Mouse (Mus musculus): Measurements from ENCODE around the gene Kat14. TPM values are rescaled to one million over a fixed set of nuclear protein-coding genes. Genes with fewer than 3 reads are reported as not detected.

Kat14 gene
- total RNA-seq, 2 experiments from 2014 or later, result 23.8 to 28.8 TPM

DNA sequence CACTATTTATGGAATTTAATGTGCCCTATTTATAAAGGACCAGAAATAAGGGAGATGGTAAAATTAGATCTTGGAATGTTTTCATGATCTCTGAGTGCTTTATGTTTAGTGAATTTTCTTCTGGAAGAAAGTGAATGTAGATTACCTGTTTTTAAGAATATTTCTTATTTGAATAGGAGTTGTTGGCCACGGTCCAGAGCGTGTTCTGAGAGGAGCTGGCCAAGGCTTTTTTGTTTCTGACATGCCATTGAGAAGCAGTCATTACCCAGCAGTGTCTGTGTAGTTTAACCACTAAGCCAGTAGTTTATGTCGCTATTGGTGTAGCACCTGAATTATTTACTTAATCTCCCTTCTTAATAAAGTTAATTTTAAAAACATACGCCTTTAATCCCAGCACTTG, 13.0 kb downstream of the Kat14 start:
- no peak for DNase-seq

DNA sequence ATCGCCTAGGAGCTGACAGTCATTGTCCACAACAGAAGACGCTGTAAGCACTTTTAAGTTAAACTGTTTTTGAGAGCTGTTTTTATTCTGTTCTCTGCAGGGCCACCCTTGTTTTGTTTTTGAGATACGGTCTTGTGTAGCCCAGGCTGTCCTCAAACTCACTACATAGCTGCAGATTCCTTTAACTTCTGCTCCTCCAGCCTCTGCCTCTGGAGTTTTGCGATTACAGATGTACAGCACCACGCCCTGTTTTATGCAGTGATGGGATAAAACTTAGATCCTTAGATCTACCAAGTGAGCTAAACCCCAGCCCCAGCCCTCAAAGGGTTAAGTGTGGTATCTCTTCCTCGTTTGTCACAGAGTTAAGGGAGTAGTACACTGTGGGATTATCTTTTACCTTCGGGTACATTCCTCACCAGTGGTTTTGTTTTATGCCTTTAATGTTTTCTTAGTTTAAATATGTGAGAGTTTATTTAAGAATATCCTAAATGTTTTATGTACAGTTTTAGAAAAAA, 13.9 kb downstream of the Kat14 start:
- DNase-seq, result no peak

DNA sequence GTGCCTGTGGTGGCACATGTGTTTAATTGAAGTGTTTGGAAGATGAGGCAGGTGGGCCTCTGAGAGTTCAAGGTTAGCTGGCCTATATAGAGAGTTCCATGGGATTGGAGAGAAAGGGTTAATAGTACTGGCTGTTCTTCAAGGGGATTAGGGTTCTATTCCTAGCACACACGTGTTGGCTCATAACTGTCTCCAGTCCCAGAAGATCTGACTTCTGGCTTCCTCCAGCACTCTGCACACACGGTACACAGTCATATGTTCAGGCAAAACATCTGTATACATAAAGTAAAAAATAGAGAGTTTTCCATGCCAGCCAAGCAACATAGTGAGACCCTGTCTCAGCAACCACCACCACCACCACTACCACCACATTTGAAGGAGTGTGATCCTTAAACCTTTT, 17.5 kb downstream of the Kat14 start:
- DNase-seq, result no peak

DNA sequence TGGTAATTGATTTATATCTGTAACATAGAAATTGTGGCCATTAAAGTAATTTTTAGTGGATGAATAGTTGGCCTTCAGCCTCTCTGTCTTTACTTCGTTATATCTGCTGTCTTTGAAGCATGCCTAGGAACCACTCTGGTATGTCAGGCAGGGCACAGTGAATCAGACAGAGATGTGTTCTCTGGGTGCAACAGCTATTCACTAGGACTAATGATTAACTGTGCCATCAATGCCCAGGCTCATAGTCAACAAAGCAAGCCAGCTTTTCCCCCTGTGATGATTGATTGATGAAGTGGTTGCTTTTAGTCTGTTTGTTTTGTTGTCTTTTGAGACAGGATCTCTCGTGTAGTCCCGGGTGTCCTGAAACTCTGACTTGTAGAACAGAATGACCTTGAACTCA, 19.6 kb downstream of the Kat14 start:
- no peak for DNase-seq

- DNase-seq, result peak; percentile 6
Measured at GRCm38 (mm10) chr2:144399531-144399930, 30.7 kb downstream of the Kat14 start.

- DNase-seq, result no peak
Measured at GRCm38 (mm10) chr2:144400659-144401058, 31.9 kb downstream of the Kat14 start.

DNA sequence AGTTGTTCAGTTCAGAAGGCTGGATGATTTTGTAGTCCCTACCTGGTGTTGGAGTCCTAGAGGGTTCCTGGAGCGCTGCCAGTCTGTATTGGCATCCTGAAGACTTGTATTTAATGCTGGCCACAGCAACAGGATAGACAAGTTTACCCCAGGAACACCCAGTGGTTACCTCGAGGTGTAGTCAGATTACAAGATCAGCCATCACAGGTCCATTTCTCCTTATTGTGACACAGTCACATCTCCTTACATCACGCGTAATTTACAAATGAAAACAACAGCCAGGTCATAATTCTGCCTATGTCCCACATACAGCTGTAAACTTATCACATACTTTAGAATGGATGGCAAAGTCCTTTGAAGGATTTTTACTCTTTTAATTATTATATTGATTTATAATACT, 40.3 kb downstream of the Kat14 start:
- no peak for DNase-seq

- peak; percentile 20 for DNase-seq
Measured at GRCm38 (mm10) chr2:144410603-144411002, 41.8 kb downstream of the Kat14 start.

GRCm38 (mm10) chr2:144414646-144415045, 45.9 kb downstream of the Kat14 start:
- no peak for DNase-seq

- no peak for DNase-seq
Measured at GRCm38 (mm10) chr2:144416859-144417258, 48.1 kb downstream of the Kat14 start.

DNA sequence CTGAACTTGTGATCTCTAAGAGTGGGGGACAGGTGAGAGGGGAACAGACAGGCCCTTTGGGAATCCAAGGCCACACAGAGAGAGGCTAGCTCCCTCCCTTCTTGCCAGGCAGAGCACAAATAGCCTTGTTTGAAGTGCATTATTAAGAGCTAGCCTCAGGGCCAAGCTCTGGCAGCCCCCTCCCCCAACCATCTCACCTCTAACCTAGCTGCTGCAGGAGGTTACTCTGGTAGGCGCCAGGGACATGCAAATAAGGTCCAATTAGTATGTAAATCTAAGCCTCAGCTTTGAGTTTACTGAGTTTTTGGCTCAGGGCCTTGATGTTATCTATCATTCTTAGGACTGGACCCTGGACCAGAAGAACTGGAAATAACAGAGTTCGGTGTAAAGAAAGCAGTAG, 49.3 kb downstream of the Kat14 start:
- no peak for DNase-seq

DNA sequence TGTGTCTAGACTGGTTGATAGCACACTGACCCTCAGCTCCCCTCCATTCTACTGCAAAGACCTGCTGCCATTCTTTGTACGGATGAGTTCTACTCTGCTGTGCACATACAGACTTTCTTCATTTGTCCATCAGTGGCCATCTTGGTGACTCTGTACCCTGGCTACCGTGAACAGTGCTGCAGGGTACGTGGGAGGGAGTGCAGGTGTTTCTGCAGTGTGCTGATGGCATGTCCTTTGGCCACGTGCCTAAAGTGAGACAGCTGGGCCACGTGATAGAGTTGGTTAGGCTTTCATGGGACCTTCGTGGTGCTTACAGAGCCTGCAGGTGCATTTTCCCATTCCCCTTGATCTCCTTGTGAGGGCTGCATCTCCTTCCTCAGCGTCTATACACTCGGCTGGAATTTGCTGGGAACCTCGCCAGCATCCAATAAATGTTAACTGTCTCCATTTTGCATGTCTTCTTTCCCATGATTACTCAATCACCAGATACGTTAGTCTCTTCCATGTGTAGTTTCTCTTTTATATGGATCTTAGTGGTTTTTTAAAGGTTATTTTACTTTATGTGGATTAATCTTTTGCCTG, 53.4 kb downstream of the Kat14 start:
- DNase-seq, result no peak

DNA sequence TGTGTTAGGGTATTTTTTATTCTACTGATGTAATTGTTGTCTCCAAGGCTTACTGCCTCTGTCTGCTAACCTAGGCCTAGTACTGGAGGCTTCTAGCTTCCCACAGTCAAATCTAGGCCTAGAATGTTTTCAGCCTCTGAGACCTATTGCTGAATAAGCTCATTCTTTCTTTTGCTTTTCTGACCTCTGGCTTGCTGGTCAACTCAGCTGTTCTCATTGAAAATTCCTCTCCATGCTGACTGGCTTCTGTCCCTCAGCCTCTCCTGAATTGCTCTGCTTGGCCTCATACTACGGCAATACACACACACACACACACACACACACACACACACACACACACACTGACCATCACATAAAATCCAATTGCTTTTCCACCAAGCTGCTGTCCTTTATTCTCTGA, 57.0 kb downstream of the Kat14 start:
- DNase-seq, result no peak

DNA sequence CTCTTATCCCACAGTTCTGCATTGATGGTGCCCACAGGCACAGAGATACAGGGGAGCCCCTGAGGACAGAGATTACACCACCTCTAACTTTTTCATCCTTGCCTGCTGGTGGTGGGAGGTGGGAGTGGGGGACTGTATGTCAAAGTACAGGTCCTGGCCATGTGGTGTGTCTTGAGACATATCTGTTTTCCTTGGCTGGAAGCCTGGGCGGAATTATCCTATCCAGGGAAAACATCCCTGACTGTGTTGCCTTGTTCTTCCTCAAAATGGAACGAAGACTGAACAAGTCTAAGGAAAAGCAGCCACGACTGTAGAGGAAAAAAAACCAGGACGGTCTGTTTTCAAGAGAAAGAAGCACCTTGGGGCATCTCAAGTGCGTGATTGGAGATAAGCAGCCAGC, 59.1 kb downstream of the Kat14 start:
- no peak for DNase-seq

DNA sequence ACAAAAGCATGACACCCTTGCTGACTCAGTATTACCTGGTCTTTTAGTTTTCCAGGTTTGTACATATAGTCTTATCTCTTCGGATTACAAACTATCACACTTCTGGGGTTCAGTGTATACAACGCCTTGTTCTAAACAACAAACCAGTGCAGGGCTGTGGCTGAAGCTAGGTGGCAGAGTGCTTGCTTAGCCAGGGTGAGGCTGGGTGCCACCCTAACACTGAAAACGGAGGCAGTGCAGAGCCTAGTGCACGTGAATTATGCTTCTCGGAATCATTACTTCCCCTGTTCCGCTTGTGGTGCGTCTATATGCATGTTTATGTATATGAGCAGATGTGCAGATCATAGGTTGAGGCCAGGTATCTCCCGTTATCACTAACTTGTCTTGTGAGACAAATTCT, 59.9 kb downstream of the Kat14 start:
- DNase-seq, result no peak

DNA sequence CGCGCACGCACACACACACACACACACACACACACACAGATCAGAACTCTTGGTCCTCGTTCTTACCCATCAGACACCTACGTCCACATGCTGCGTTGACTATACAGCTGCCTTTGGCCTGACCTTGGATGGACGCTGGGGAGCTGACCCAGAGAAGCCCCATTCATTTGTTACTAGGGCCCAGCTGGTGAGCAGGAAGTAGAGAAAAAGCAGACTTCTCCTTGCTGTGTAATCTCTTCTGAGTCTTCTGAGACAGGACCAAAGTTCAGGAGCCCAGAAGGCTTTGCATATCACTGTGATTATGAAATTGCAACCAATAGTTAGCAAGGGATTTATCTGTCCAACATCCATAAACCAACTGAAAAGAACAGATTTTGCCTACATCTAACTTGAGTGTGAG, 60.4 kb downstream of the Kat14 start:
- DNase-seq, result no peak

GRCm38 (mm10) chr2:144431286-144431825, 62.6 kb downstream of the Kat14 start:
- DNase-seq, result no peak

DNA sequence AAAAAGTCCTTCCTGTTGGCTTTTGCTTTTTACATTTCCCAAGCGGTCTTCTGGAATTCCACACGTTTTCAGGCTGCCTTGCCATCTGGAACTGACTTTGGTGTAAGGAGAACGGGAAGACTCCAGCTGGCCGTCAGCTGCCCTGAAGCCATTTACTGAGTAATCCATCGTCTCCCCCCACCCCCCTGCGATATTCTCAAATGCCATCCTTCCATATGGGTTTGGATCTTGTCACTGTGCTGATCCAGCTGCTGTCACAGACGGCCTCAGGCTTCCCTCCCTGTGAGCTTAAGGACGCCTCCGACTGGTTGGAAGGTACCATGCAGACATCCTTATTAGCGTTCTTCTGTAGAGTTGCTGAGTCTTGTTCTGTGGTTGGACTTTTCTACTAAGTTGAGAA, 66.9 kb downstream of the Kat14 start:
- no peak for DNase-seq

- DNase-seq, result no peak
Measured at GRCm38 (mm10) chr2:144438424-144438823, 69.6 kb downstream of the Kat14 start.

- DNase-seq, result no peak
Measured at GRCm38 (mm10) chr2:144439191-144439700, 70.5 kb downstream of the Kat14 start.

DNA sequence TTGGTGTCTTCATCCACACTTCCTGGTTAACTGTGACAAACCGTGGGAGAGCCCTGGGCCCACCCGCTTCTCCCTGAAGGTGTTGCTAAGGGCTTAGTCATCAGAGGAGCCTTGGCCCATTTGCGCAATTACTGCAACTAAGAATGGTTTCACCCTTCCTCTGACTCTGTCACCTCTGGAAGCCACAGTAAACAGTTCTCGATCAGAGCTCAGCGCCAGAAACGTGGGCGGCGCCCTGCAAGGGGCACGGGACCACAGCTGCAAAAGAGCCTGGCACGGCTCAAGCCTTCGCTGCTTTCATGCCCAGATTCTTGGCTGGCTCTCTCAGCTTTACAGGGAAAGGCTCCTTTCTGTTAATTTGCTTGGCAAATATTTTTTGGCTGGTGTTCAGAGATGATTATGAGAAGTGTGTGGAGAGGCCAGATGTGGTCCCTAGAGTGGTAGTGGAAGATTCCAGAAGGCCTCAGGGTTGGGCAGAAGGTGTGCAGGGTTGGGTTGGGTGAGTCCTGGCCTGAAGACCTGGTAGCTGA, 72.7 kb downstream of the Kat14 start:
- DNase-seq, result peak; percentile 69

- DNase-seq, result no peak
Measured at GRCm38 (mm10) chr2:144446360-144446999, 77.7 kb downstream of the Kat14 start.

GRCm38 (mm10) chr2:144450378-144450777, 81.6 kb downstream of the Kat14 start:
- no peak for DNase-seq

All from adrenal gland, postnatal 10 days (tissue).